Mouse (Mus musculus) embryonic fibroblast, embryonic 13.5 days (primary cell): ENCODE data around the gene Epb41l1. TPM values are rescaled to one million over a fixed set of nuclear protein-coding genes. Genes with fewer than 3 reads are reported as not detected.

Experiments
- H3K27ac ChIP-seq: 2 replicates; pipeline ENCODE4 v1.5.1; 2012; ENCODE audit warnings: low read length, control low read depth, inconsistent platforms; ENCODE audit not compliant: insufficient read depth
- H3K4me1 ChIP-seq: 2 replicates; pipeline ENCODE4 v1.6.1; 2011; ENCODE audit warnings: low read length; ENCODE audit not compliant: control insufficient read depth, insufficient read depth
- H3K4me3 ChIP-seq: 2 replicates; pipeline ENCODE4 v1.5.1; 2011; ENCODE audit warnings: mild to moderate bottlenecking, control low read depth, low read length; ENCODE audit not compliant: insufficient read depth
- CTCF ChIP-seq: IDR thresholded peaks from 2 replicates; pipeline ENCODE4 v1.5.1; 2011; ENCODE audit warnings: mild to moderate bottlenecking, control low read depth, low read length, moderate library complexity, borderline replicate concordance; ENCODE audit not compliant: insufficient read depth
- POLR2A ChIP-seq: IDR thresholded peaks from 2 replicates; pipeline ENCODE4 v1.6.1; 2011; ENCODE audit warnings: low read depth, mild to moderate bottlenecking, control low read depth, low read length, moderate library complexity
- polyA plus RNA-seq: library from polyadenylated mRNA; stranded (reverse); fragments of >200 nt; gene quantifications from 2 replicates; pipeline ENCODE4 v1.2.4, GENCODE M21; 2011; ENCODE audit warnings: low read depth; ENCODE audit not compliant: missing spikeins, insufficient read length

Epb41l1 gene
- polyA plus RNA-seq, 1 experiment: 33.6 TPM

DNA sequence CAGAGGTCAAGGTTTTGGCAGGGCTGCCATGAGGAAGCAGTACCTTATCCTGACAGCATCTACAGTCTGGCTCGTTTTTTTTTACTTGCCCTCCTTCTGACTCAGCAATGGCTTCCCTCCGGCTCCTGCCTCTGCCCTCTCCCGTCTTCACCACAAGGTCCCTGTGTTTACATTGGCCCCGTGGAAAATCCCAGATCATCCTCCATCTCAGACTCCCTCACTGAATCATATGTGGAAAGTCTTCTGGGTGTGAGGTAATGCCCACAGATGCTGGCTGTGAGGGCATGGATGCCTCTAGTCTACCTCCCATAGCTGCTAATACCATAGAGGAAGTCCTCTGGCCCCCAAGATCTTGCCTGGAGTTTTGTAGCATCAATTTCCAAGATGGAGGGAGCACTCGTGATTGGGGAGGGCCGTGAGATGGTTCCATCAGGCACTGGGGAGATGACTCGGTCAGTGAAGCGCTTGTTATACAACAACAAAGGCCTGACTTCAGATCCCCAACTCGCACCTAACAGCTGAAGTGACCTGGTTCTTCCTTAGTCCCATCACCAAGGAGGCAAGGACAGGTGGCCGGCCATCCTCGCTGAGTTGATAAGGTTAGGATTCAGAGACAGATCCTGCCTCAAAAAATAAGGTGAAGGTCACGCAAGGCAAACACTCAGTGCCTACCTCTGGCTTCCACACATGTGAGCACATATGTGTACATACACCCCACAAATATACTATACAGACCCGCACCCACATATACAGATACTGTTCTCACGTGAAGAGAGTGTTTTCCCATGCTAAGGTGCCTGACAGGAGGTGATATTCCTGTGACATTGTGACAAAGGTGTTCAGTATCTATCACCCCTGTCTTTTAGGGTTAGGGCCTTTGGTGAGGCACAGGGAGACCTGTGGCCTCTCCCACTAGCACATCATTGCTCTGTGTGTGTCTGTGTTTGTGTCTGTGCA, 36.0 kb downstream of the Epb41l1 start:
- H3K27ac ChIP-seq: no peak overlapping the region
- no peak overlapping the region for H3K4me3 ChIP-seq
- TF ChIP-seq CTCF (no peak), POLR2A (no peak)
- H3K4me1 ChIP-seq: 0 out of 2 replicates have a peak, but pooled peaks cover 2% of the 10 kb centered on the region

DNA sequence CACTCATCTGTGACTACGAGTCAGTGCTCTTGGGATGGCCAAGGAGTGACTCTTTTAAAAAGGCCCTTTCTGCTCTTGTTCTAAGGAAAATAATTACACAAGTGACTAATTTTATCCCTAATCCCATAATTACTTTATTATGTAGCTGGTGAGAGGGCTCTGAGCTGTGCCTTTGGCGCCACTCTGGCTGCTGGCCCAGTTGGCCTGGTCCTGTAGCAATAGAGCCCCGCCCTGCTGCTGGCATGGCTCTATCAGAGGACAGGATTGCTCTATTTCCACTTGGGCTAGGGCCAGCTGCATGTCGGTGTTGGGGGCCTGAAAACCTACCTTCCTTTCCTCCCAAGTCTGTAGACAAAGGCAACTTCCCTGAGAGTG, 36.6 kb downstream of the Epb41l1 start:
- no peak overlapping the region for H3K4me3 ChIP-seq
- TF ChIP-seq POLR2A (no peak), CTCF (no peak)
- H3K4me1 ChIP-seq: 0 out of 2 replicates have a peak, but pooled peaks cover 2% of the 10 kb centered on the region
- H3K27ac ChIP-seq: no peak overlapping the region

DNA sequence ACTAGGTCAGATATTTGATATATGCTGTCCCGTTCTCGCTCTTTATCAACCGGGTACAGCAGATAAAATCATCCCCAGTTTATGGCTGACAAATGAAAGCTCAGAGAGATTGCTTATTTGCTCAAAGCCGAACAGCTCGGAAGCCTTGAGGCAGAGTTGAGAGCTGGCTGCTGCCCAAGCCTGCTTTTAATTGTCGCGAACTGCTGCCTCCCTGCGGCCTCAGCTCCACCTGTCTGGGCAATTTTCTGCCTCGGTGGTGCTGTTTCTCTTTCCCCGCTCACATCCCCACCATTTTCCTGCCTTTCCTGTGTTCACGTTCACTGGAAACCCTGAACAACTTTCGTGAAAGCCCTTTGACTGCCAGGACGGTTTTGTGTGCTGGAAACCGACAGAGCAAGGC, 39.8 kb downstream of the Epb41l1 start:
- Histone ChIP-seq H3K4me1 (0 out of 2 replicates have a peak, but pooled peaks cover 2% of the 10 kb centered on the region), H3K27ac (no peak overlapping the region), H3K4me3 (no peak overlapping the region)
- TF ChIP-seq POLR2A (no peak), CTCF (peak; percentile 50; the same call in 1 of the 2 replicates)

DNA sequence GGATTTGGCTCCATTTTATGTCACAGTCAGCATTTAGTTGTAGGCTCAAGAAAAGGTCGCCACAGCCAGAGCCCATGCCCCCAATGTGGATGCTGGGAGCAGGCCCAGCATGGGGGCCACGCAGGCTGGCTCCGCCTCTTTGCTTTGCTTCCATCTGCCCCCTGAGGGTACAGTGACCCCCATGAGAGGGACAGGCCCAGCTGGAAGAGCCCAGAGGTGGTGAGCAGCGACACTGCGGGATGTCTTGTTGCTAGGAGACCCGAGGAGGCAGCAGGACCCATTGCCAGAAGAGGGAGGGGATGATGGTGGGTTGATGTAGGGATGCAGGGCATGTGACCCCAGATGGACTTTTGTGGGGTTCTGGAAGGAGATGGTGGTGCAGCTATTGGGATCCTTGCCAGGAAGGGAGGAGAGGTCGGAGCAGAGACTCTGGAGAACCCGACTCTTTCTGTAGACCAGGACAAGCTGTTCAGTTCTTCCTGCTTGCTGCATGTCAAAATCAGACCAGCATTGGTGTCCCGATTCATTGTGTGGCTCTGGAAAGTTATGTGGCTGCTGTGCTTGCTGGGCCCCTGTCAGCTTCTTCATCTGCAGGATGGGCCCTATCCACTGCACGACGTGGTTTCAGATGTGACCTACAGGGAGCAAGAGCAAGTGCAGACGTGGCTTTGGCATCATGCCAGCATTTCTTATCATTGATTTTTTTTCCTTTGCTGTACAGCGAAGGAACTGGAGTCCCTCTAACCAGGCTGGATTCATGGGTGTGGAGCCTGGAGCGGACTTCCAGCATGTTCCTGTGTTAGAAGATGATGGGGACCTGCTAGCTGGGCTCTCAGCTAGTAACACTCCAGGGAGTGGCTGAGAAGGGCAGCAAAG, 41.7 kb downstream of the Epb41l1 start:
- 0 out of 2 replicates have a peak, but pooled peaks cover 2% of the 10 kb centered on the region for H3K4me1 ChIP-seq
- TF ChIP-seq POLR2A (no peak), CTCF (no peak)
- H3K27ac ChIP-seq: no peak overlapping the region
- no peak overlapping the region for H3K4me3 ChIP-seq

DNA sequence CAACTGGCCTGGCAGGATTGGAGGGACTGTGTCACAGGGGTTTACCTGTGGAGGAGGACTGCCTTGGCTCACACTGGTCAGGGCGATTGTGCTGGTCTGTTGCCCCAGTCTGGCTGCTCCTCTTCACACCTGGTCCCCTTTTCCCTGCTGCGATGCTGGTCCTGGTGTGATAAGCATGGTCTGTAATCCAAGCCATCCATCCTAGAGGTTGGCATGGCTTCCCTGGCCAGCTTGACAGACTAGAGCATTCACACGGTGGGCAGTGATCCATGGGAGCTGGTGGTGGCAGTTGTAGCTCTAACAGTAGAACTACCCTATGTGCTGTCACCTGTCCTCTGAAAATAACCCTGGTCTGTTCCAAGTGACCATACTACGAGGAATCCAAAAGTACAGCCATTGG, 43.7 kb downstream of the Epb41l1 start:
- H3K4me3 ChIP-seq: no peak overlapping the region

DNA sequence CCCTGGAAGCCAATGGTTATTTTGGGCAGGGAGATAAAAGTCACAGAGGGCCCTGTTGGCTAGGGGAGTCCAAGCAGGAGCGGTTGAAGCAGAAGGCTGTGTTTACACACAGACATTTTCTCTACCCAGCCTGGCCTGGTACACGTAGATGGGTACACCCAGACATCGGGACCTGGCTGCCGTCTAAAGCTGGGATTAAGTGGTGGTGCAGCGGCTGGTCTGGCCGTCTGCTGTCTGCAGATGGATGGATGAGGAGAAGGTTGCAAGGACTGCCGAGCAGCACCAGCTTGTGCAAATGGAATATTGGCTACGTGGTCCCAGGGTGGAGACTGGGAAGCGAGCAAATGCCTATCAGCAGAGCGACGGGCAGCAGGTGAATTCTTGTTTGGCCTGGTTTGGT, 46.8 kb downstream of the Epb41l1 start:
- no peaks in the 10 kb centered on the region for H3K4me1 ChIP-seq
- H3K4me3 ChIP-seq: no peak overlapping the region
- H3K27ac ChIP-seq: no peak overlapping the region
- TF ChIP-seq POLR2A (no peak), CTCF (no peak)

More for the DNA sequence above, 43.7 kb downstream of the Epb41l1 start:
- TF ChIP-seq POLR2A (no peak), CTCF (no peak)
- H3K4me1 ChIP-seq: 0 out of 2 replicates have a peak, but pooled peaks cover 2% of the 10 kb centered on the region
- no peak overlapping the region for H3K27ac ChIP-seq

DNA sequence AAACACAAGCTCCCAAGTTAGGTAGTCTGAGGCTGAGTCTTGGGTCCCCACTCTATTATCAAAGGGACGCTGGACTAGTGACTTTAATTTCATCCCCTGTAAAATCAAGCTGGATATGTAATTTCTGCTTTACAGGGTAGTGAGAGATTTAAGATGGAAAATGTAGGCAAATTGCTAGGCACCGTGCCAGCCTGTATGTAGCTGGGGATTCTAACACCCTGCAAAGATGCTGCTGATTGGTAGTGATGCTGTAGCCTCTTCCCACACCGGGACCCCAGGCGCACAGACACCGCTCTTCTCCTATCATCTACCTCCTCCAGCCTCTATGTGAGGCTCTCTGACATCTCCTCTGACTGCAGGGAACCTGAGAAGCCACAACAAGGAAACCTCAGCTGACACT, 48.2 kb downstream of the Epb41l1 start:
- TF ChIP-seq CTCF: no peak
- no peak for TF ChIP-seq POLR2A
- H3K4me3 ChIP-seq: no peak overlapping the region
- H3K27ac ChIP-seq: no peak overlapping the region
- no peaks in the 10 kb centered on the region for H3K4me1 ChIP-seq

DNA sequence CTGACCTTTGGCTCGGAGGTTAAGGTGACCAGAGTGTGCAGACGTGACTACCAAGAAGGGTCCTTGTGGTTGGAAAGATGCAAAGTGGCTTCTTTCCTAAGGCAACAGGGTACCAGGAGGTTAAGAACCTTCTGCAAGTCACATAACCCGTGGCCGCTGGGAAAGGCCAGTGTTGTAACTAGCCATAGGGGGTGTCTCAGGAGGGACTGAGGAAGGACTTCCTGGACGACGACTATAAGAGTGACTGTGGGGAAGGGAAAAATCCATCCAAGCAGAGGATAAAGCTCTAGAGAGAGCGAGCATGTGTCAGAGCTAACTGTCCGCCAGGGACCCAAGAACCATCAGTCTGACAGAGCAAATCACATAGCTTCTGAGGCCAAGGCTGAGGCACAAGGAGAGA, 48.8 kb downstream of the Epb41l1 start:
- Histone ChIP-seq H3K4me3 (no peak overlapping the region), H3K27ac (no peak overlapping the region), H3K4me1 (no peaks in the 10 kb centered on the region)
- no peak for TF ChIP-seq POLR2A
- no peak for TF ChIP-seq CTCF

DNA sequence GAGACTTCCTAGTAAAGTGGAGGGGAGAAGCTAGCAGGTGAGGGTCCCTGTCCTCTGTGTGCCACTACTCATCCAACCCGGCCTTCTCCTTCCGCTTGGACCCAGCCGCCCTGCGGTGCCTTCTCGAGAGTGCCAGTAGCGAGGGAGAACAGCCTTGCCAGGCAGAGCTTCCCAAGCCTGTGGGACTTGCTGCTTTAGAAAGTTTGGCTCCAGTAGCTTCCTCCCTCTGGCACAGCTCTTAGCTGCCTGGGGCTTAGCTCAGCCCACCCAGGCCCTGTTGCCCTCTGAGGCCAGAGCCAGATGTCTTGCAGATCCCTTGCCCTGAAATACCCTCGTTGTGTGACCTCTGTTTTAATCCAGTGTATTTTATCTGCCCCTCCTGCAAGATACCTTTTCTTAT, 50.2 kb downstream of the Epb41l1 start:
- Histone ChIP-seq H3K27ac (no peak overlapping the region), H3K4me3 (no peak overlapping the region), H3K4me1 (peaks cover 2% of the 10 kb centered on the region; the same call in 1 of the 2 replicates)
- TF ChIP-seq POLR2A: no peak
